Mouse (Mus musculus) lung, adult 2 months (tissue): ENCODE measurements around the gene Atg2a. TPM values are rescaled to one million over a fixed set of nuclear protein-coding genes. Genes with fewer than 3 reads are reported as not detected.

Experiments
- DNase-seq: peaks from one replicate; pipeline ENCODE4 v3.0.0; 2022
- H3K4me1 ChIP-seq: fragments of 200-500 bp; 2 replicates; pipeline ENCODE4 v1.6.1; 2011; ENCODE audit warnings: low read length; ENCODE audit not compliant: control insufficient read depth, insufficient read depth
- H3K4me3 ChIP-seq: fragments of 200-500 bp; replicated peaks from 2 replicates; pipeline ENCODE3; 2011; ENCODE audit warnings: low read depth, mild to moderate bottlenecking, control low read depth, low read length; ENCODE audit errors: extremely low read depth
- CTCF ChIP-seq: fragments of 200-500 bp; IDR thresholded peaks from 2 replicates; pipeline ENCODE4 v1.5.1; 2011; ENCODE audit warnings: mild to moderate bottlenecking, low read length, control low read depth; ENCODE audit not compliant: insufficient read depth
- POLR2A ChIP-seq: fragments of 200-500 bp; IDR thresholded peaks from 2 replicates; pipeline ENCODE4 v1.6.1; 2011; ENCODE audit warnings: low read depth, mild to moderate bottlenecking, control low read depth, low read length, borderline replicate concordance; ENCODE audit errors: extremely low read depth
- WGBS: fragments of 180-500 bp; shearing (Covaris S2); methylation state at CpG from one replicate; pipeline ENCODE4 v1.1.7; 2018; 5-methylcytosine and 5-hydroxymethylcytosine counted together
- polyA plus RNA-seq: library from polyadenylated mRNA; depleted of rRNA; stranded (reverse); fragments of >200 nt; gene quantifications from 2 replicates; pipeline ENCODE4 v1.2.3, GENCODE M21; 2012

Atg2a gene
- polyA plus RNA-seq, 1 experiment, result 37.0 TPM

DNA sequence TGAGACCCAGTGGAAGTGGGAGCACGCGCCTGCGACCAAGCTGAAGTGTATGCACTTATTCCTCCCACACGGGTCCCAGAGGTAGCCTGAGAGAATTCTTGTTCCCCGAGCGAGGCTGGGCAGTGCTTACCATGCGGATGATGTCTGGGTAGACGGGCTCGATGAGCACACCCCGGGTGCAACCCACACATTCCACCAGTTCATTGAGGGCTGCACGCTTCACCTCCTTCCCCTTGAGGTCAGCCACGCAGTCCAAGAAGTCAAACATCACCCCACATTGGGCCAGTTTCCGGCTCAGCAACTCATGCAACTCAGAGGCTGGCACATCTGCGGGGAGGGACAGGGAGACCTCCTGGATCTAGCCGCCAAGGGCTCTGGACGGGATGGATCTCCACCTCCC, 7.8 kb upstream of the Atg2a start:
- WGBS, result 84% methylated on average over 16 of the region's 16 CpGs
- no peak overlapping the region for H3K4me3 ChIP-seq
- no peak for DNase-seq

DNA sequence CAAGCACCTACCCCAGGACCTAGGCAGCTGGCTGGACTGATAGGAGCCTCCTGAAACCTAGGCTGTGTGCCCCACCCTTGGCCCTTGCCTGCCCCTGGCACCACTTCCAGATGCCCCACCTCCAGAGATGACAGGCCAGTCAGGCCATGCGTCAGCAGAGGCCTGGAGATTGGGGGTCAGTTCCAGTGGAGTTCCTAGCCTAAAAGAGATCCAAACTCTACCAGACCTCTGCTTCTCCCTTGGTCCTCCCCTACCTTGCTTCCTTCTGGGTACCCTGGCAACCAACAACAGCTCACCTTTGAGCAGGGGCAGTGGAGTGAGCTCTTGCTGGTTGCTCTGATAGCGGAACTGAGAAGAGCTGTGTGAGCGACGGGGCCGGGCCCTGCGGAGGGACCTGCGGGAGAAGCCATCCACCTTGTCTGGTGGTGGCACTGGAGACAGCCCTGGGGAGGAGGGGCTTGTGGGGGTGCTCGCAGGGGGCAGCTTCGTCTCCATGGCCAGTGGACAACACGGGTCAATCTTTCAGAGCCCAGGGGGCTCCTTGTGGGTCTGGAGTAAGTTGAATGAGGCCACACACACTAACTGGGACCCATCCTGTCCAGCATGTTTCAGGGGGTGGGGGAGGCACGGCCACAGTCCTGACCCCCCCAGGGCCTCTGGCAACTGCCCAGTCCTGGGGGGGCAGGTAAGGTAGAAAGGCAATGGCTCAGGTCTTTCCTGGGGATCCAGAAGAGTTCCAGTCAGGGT, 7.0 kb upstream of the Atg2a start:
- no peak for DNase-seq

More for the DNA sequence above, 7.8 kb upstream of the Atg2a start:
- TF ChIP-seq CTCF (no peak), POLR2A (no peak)
- H3K4me1 ChIP-seq, result peaks cover 7% of the 10 kb centered on the region

DNA sequence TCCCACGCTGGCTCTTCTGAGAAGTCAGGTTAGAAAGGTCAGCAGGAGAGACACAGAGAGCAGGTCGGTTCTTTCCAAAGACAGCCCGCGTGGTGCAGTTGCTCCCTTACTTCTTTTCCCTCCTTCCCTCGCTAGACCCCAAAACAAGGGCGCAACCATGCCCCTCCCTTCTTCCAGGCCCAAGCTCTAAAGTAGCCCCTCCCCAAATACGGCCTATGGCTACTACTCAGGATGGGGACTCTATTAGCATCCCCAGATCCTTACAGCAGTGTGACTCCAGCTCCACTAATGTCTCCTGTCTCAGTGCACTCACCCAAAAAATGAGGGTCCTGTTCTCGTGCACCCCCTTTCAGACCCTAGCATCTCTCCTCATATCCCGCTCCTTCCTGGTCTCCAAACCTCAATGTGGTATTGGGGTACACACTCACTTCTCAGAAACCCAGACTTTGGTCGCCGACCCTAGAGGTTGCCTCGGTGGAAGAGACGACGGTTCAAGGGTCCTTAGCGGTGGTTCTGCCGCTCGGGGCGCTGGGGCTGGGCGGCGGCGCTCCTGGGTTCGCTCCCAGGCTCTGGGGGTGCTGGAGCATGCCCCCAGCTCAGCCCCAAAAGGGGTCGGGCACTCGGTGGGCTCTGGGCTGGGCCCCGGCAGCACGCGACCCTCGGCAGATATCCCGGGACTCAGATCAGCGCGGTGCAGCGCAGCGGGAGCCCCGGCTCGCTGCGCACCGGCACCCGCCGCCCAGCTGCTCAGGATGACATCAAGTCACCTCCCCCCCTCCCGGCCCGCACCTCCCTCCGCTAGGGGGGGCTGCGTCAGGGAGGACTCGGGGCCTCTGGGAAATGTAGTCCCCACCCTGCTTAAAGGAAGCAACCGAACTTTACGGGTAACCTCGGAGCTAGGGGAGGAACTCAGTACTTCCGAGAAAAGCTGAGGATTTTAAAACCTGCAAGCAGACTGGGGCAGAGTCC, 6.1 kb upstream of the Atg2a start, which contains the start of gene Ppp2r5b:
TSS of gene Ppp2r5b (minus strand) at position 789 of the 969 bp plus-strand sequence.
- H3K4me1 ChIP-seq, result peaks cover 7% of the 10 kb centered on the region
- TF ChIP-seq POLR2A, result peak; percentile 70; the same call in 1 of the 2 replicates
- no peak for TF ChIP-seq CTCF
- DNase-seq, result peak; percentile 93
- H3K4me3 ChIP-seq, result peak within 1 kb of the TSS; percentile 93
- 2% methylated on average over 48 of the region's 48 CpGs for WGBS

More for the DNA sequence above, 7.0 kb upstream of the Atg2a start:
- Histone ChIP-seq H3K4me3 (peak overlapping the region; percentile 33), H3K4me1 (peaks cover 7% of the 10 kb centered on the region)
- 63% methylated on average over 11 of the region's 11 CpGs for WGBS
- no peak for TF ChIP-seq POLR2A
- TF ChIP-seq CTCF, result no peak

DNA sequence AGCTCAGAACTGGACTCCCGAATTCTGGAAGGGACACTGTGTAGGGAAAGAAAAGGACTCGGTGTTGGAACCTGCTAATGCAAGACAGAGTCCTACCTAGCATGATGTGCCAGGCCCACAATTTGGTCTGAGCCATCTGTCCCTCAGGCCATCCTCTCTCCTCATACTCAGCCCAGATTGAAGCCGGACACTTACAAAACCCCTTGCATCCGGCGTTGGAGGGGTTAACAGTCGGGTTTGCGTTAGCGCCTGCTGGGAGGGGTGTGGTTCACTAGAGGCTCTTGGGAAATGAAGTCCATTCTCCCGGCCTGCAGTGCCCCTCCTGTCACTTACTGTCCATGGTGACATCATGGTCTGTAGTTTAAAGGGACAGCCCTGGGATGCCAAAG, 5.4 kb upstream of the Atg2a start:
- peak overlapping the region; percentile 93 for H3K4me3 ChIP-seq
- no peak; the same call in 1 of the 2 replicates for TF ChIP-seq POLR2A
- TF ChIP-seq CTCF, result no peak

DNA sequence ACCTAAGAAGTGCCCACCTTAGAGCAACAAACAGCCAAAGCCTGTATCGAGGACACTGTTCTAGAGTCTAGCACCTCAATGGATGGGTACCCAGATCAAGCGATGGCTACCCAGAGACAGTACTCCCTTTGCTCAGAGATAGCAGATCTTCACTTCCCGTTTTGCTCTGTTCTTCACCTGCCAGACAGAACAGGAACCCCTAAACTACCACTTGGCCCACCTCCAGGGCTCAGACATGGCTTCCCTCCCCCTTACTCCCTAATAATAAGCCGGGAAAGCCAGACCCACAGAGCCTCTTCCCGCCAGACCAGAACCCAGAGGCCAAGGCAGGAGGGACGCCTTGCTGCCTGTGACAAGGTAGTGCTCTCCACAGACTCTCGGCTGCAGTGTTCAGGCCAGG, 4.6 kb upstream of the Atg2a start:
- 74% methylated on average over 7 of the region's 7 CpGs for WGBS
- TF ChIP-seq POLR2A (no peak), CTCF (no peak)
- Histone ChIP-seq H3K4me3 (no peak overlapping the region), H3K4me1 (peaks cover 7% of the 10 kb centered on the region)
- DNase-seq, result no peak

More for the DNA sequence above, 5.4 kb upstream of the Atg2a start:
- WGBS, result under 1% methylated on average over 9 of the region's 9 CpGs
- peaks cover 7% of the 10 kb centered on the region for H3K4me1 ChIP-seq
- peak; percentile 87 for DNase-seq

DNA sequence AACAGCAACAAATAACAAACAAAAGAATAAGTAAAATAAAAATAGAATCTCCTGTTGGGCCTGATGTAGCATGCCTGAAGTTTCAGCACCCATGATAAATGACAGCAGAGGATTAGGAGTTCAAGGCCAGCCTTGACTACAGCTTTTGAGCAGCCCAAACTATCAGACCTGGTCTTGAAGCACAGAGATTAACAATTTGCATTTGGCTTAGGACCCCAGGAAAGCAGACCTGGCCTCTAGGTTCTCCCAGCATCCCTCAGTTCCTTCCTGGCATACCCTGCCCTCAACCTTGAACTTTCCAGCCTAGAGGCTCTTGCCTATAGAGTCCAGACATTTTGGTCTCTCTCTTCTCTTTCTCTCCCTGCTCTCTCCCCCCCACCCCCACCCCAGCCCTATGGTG, 2.7 kb upstream of the Atg2a start:
- Histone ChIP-seq H3K4me1 (peaks cover 10% of the 10 kb centered on the region), H3K4me3 (no peak overlapping the region)
- DNase-seq, result no peak
- TF ChIP-seq POLR2A (no peak), CTCF (no peak)

DNA sequence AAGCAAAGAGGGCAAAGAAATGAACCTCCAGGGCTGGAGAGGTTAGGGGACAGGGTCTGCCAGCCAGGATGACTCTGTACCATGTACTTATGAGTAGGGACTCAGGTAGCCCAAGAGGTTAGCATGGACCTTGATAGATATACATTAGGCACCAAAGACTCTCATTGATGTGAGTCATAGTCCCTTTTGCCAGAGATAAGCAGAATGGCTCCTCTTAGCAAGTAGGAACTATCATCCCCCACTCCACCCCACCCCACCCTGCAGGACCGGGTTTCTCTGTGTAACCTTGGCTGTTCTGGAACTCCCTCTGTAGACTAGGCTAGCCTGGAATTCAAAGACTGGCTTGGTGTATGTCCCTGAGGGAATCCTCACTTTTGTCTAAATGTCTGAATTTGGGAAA, 1.3 kb upstream of the Atg2a start:
- TF ChIP-seq CTCF (no peak), POLR2A (no peak)
- DNase-seq, result no peak
- WGBS, result 50% methylated on average over 1 of the region's 1 CpGs

DNA sequence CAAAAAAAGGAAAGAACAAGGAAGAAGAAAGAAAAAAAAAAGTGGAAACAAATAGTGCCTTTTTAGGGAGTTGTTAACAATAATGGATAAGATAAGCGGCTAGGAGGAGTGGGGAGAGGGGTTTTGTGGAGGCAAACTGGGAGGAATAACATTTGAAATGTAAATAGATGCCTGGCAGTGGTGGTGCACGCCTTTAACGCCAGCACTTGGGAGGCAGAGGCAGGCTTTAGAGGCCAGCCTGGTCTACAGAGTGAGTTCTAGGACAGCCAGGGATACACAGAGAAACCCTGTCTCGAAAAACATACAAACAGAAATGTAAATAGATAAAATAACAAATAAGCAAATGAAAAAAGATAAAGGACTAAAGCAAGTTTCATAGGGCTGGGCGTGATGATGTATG, 743 bp upstream of the Atg2a start:
- Histone ChIP-seq H3K4me1 (peaks cover 5% of the 10 kb centered on the region; the same call in 1 of the 2 replicates), H3K4me3 (no peak overlapping the region)
- DNase-seq, result no peak
- TF ChIP-seq CTCF (no peak), POLR2A (no peak)
- WGBS, result 35% methylated on average over 5 of the region's 5 CpGs

More for the DNA sequence above, 1.3 kb upstream of the Atg2a start:
- H3K4me1 ChIP-seq, result peaks cover 5% of the 10 kb centered on the region; the same call in 1 of the 2 replicates
- no peak overlapping the region for H3K4me3 ChIP-seq

DNA sequence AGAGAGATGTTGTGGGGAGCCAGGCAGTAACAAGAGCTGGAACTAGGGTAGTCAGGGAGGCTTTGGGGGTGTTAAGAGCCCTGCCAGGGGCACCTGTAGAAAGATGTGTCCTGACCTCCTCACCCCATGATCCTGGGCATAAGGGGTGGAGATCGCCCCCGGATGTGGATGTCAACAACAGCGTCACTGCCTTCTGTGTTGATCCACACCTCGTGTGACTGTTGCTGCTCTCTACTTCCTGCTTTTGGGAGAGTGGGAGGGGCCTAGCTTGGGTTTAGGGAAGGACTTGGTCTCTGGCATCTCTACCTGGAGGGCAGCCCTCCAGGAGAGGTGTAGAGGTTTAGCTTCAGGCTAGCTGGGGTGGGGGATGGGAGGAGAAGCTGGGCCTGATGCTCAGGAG, 813 bp downstream of the Atg2a start:
- DNase-seq, result peak; percentile 55
- WGBS, result 0% methylated on average over 4 of the region's 4 CpGs

DNA sequence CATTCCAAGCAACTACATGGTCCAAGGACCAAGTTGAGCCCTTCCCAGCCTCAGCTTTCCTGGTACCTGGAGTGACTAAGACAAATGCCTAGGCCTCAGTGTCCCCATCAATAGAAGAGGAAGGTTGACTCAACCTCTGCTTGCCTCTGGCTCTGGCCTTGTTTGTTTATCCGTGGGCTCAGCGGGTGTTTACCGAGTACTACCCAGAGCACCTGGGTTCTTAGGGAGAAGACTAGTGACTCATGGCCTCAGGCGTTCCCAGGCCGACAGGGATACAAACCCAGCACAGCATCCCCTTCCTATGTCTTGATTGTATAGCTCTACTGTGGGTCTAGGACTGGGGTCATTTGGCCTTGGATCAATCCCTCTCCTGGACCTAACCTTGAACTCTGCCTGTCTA, 1.8 kb downstream of the Atg2a start:
- peaks cover 3% of the 10 kb centered on the region; the same call in 1 of the 2 replicates for H3K4me1 ChIP-seq
- H3K4me3 ChIP-seq, result no peak overlapping the region
- DNase-seq, result no peak
- WGBS, result 69% methylated on average over 5 of the region's 5 CpGs
- TF ChIP-seq CTCF, result no peak
- no peak for TF ChIP-seq POLR2A

More for the DNA sequence above, 813 bp downstream of the Atg2a start:
- TF ChIP-seq POLR2A (peak; percentile 68; the same call in 1 of the 2 replicates), CTCF (no peak)
- Histone ChIP-seq H3K4me3 (peak overlapping the region; percentile 70), H3K4me1 (peaks cover 3% of the 10 kb centered on the region; the same call in 1 of the 2 replicates)
